Mouse (Mus musculus): ENCODE data around the gene Dysf. TPM values are rescaled to one million over a fixed set of nuclear protein-coding genes. Genes with fewer than 3 reads are reported as not detected.
"Not testable (repeated sequence)": the region's sequence is repeated elsewhere in the genome, so short reads cannot be mapped to it uniquely, and the experiment has no call there.

The Dysf gene
- polyA plus RNA-seq, 1 experiment from 2014 or later = 13.7 TPM

DNA sequence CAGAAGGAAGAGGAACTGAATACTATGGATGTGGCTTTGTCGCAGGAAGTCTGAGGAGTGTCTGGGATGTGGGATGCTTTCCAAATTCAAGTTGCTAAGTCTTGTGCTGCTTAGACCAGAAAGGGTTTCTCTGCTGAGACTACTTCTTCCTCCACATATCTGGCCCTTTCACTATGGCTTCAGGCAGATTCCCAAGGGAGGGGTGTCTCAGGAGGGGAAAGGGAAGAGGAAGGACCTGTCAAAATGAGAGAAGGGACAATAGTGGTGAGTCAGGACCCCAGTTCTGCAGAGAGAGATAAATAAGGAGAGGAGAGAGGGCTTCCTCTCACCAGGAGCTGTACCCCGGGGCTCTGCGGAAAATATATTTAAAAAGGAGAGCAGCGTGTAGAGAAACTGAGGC, 11.6 kb downstream of the Dysf start:
- Histone ChIP-seq H3K27me3 (ENCODE audit: insufficient read depth, poor library complexity, severe bottlenecking) (peaks cover 7% of the 10 kb centered on the region; the same call in 1 of the 2 replicates), H3K9me3 (no peaks in the 10 kb centered on the region), H3K36me3 (peaks cover 7% of the 10 kb centered on the region; the same call in 1 of the 2 replicates), H3K4me3 (peak overlapping the region; percentile 63), H3K4me1 (peaks cover 58% of the 10 kb centered on the region), H3K27ac (0 out of 2 replicates have a peak overlapping the region, but pooled peaks have one; percentile 62)
- no peak for DNase-seq (ENCODE audit: low spot score)
- 69% methylated on average over 4 of the region's 4 CpGs for WGBS

DNA sequence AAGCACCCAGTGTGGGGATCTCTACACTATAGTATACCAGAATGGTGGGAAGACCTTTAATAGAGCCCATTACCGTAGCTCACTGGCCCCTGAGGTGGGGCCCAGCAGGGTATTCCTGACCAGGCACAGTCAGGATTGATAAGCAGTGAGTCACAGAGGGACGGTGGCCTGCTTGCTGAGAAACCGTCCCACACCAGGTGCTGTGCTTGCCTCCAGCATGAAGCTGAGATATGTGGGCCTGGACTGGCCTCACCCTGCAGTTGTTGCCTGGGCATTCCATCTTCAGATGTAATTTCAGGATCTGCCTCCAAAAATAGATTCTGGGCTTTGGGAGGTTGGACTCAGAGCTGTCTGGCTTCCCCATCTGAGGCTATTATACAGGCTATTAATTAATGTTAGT, 13.6 kb downstream of the Dysf start:
- 23% methylated on average over 3 of the region's 3 CpGs for WGBS
- Histone ChIP-seq H3K4me3 (0 out of 2 replicates have a peak overlapping the region, but pooled peaks have one; percentile 0), H3K27ac (no peak overlapping the region), H3K4me1 (peaks cover 48% of the 10 kb centered on the region), H3K9me3 (no peaks in the 10 kb centered on the region), H3K27me3 (ENCODE audit: insufficient read depth, poor library complexity, severe bottlenecking) (peaks cover 7% of the 10 kb centered on the region; the same call in 1 of the 2 replicates), H3K36me3 (peaks cover 21% of the 10 kb centered on the region; the same call in 1 of the 2 replicates)
- DNase-seq (ENCODE audit: low spot score) = no peak

- DNase-seq (ENCODE audit: low spot score) = no peak
- Histone ChIP-seq H3K4me1 (peaks cover 33% of the 10 kb centered on the region), H3K27ac (no peak overlapping the region), H3K9me3 (no peaks in the 10 kb centered on the region), H3K4me3 (no peak overlapping the region), H3K36me3 (peaks cover 22% of the 10 kb centered on the region; the same call in 1 of the 2 replicates), H3K27me3 (ENCODE audit: insufficient read depth, poor library complexity, severe bottlenecking) (no peaks in the 10 kb centered on the region)
- 89% methylated on average over 3 of the region's 3 CpGs for WGBS
These were observed 17.2 kb downstream of the Dysf start for GRCm38 (mm10) chr6:84025636-84026035.

GRCm38 (mm10) chr6:84028791-84029190, 20.4 kb downstream of the Dysf start:
- DNase-seq (ENCODE audit: low spot score) = no peak
- Histone ChIP-seq H3K27me3 (ENCODE audit: insufficient read depth, poor library complexity, severe bottlenecking) (no peaks in the 10 kb centered on the region), H3K27ac (no peak overlapping the region), H3K36me3 (peaks cover 24% of the 10 kb centered on the region; the same call in 1 of the 2 replicates), H3K4me1 (peaks cover 9% of the 10 kb centered on the region), H3K4me3 (no peak overlapping the region), H3K9me3 (no peaks in the 10 kb centered on the region)

DNA sequence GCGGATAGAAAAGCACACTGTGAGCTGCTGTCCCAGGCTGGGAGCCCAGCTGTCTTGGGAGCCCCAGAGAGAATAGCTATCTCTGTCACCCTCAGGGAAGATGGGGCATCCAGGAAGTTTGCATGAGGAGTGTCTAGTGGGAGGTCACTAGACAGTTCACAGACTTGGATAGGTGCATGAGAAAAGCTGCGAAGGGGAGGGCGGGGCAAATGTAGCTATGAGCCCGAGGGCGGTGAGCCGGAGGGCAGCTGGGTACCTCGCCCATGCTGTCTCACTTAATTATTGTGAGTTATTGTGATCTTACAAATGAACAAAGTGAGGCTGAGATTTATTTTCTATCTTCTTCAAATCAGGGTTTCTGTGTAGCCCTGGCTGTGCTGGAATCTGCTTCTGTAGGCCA, 21.4 kb downstream of the Dysf start:
- 87% methylated on average over 7 of the region's 7 CpGs for WGBS

GRCm38 (mm10) chr6:84032516-84032915, 24.1 kb downstream of the Dysf start:
- DNase-seq (ENCODE audit: low spot score); H3K4me1 ChIP-seq; H3K27me3 ChIP-seq (ENCODE audit: insufficient read depth, poor library complexity, severe bottlenecking); H3K9me3 ChIP-seq; H3K27ac ChIP-seq; H3K4me3 ChIP-seq; H3K36me3 ChIP-seq: not testable (repeated sequence)
- 69% methylated on average over 5 of the region's 5 CpGs for WGBS

More for the DNA sequence above, 21.4 kb downstream of the Dysf start:
- Histone ChIP-seq H3K4me3 (no peak overlapping the region), H3K36me3 (peaks cover 24% of the 10 kb centered on the region; the same call in 1 of the 2 replicates), H3K27ac (no peak overlapping the region), H3K9me3 (no peaks in the 10 kb centered on the region), H3K27me3 (ENCODE audit: insufficient read depth, poor library complexity, severe bottlenecking) (no peaks in the 10 kb centered on the region), H3K4me1 (peaks cover 9% of the 10 kb centered on the region)
- DNase-seq (ENCODE audit: low spot score) = no peak

GRCm38 (mm10) chr6:84043251-84043940, 35.0 kb downstream of the Dysf start:
- Histone ChIP-seq H3K9me3 (no peaks in the 10 kb centered on the region), H3K36me3 (peaks cover 31% of the 10 kb centered on the region), H3K4me3 (no peak overlapping the region), H3K27me3 (ENCODE audit: insufficient read depth, poor library complexity, severe bottlenecking) (no peaks in the 10 kb centered on the region), H3K4me1 (no peaks in the 10 kb centered on the region), H3K27ac (no peak overlapping the region)
- DNase-seq (ENCODE audit: low spot score) = no peak
- 74% methylated on average over 6 of the region's 6 CpGs for WGBS

GRCm38 (mm10) chr6:84044679-84045078, 36.3 kb downstream of the Dysf start:
- WGBS = 80% methylated on average over 3 of the region's 3 CpGs
- Histone ChIP-seq H3K27me3 (ENCODE audit: insufficient read depth, poor library complexity, severe bottlenecking) (no peaks in the 10 kb centered on the region), H3K4me1 (no peaks in the 10 kb centered on the region), H3K9me3 (no peaks in the 10 kb centered on the region), H3K36me3 (peaks cover 26% of the 10 kb centered on the region), H3K27ac (no peak overlapping the region), H3K4me3 (no peak overlapping the region)
- DNase-seq (ENCODE audit: low spot score) = no peak

GRCm38 (mm10) chr6:84048856-84049255, 40.5 kb downstream of the Dysf start:
- Histone ChIP-seq H3K4me3 (no peak overlapping the region), H3K27me3 (ENCODE audit: insufficient read depth, poor library complexity, severe bottlenecking) (no peaks in the 10 kb centered on the region), H3K4me1 (peaks cover 21% of the 10 kb centered on the region), H3K9me3 (no peaks in the 10 kb centered on the region), H3K27ac (no peak overlapping the region), H3K36me3 (peaks cover 11% of the 10 kb centered on the region)
- no peak for DNase-seq (ENCODE audit: low spot score)
- 59% methylated on average over 2 of the region's 2 CpGs for WGBS

DNA sequence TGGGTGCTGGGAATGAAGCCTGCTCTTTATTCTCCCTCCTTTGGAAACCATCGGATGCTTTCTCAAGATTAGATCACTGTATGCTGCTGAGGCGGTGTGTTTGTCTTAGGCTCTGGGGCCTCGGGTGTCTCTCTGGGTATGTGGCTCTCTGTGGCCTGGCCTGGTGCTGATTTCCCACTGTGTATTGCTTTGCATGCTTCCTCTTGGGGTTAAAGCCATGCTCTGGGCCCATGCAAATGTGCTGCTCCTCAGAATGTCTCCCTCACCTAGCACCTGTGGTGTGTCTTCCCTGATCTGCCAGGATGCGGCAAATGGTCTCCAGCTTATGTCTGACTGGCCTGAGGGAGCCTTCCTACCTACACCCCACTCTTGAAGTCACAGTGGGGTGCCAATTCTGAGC, 41.8 kb downstream of the Dysf start:
- 71% methylated on average over 4 of the region's 4 CpGs for WGBS
- Histone ChIP-seq H3K9me3 (no peaks in the 10 kb centered on the region), H3K4me3 (no peak overlapping the region), H3K27ac (peak overlapping the region; percentile 44; the same call in 1 of the 2 replicates), H3K27me3 (ENCODE audit: insufficient read depth, poor library complexity, severe bottlenecking) (no peaks in the 10 kb centered on the region), H3K36me3 (no peaks in the 10 kb centered on the region), H3K4me1 (peaks cover 26% of the 10 kb centered on the region)
- no peak for DNase-seq (ENCODE audit: low spot score)

GRCm38 (mm10) chr6:84051032-84051431, 42.6 kb downstream of the Dysf start:
- Histone ChIP-seq H3K36me3 (no peaks in the 10 kb centered on the region), H3K4me1 (peaks cover 26% of the 10 kb centered on the region), H3K27me3 (ENCODE audit: insufficient read depth, poor library complexity, severe bottlenecking) (no peaks in the 10 kb centered on the region), H3K4me3 (no peak overlapping the region), H3K27ac (peak overlapping the region; percentile 44; the same call in 1 of the 2 replicates), H3K9me3 (no peaks in the 10 kb centered on the region)
- DNase-seq (ENCODE audit: low spot score) = peak; percentile 74
- 56% methylated on average over 6 of the region's 6 CpGs for WGBS

DNA sequence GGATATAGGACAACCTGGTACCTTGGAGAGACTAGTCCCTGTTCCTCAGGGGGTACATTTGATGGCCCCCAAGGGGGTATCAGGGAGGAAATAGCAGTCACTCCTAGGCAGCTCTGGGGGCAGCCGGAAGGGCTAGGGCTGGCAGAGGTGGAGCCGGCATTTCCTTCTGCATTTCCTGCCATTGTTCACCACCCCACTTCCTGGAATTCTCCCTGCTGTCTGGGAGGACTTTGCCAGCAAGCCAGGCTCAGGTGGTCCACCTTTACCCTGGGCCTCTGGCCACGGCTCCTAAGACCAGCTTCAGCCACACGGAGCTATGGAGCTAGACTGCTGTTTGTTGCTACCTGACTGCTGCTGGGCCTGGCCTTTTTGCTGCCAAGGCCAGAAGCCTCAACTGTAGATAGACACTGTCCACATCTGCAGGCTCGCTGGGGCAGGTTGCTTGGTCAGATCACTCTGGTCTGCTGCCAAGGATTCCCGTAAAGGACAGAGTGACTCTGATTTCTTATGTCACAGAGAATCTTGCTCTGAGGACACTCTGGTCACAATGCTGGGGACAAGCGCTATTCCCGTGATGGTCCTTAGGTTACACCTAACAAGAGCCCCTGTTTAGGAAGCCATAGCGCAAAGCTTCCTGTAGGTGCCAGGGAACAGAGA, 45.6 kb downstream of the Dysf start:
- WGBS = 60% methylated on average over 9 of the region's 9 CpGs
- H3K4me1 ChIP-seq = peaks cover 45% of the 10 kb centered on the region
- H3K4me3 ChIP-seq = no peak overlapping the region
- peak overlapping the region; percentile 80 for H3K27ac ChIP-seq
- H3K36me3 ChIP-seq = no peaks in the 10 kb centered on the region
- no peaks in the 10 kb centered on the region for H3K9me3 ChIP-seq
- no peaks in the 10 kb centered on the region for H3K27me3 ChIP-seq (ENCODE audit: insufficient read depth, poor library complexity, severe bottlenecking)
- peak; percentile 76 for DNase-seq (ENCODE audit: low spot score)

DNA sequence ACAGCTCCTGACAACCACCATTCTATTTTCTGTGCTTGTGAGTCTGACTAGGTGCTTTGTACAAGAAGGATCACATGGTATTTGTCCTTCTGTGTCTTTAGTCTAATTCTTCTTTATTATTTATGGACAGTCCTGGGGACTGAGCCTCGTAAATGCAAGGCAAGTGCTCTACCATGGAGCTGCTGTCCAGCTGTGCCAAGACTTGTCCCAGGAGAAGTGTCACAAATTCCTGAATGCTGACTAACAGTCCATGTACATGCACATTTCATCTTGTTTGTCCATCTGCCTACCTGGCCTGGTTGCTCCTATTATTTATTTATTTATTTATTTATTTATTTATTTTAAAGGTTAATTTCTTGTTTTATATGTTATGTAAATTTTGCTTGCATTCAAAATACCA, 47.2 kb downstream of the Dysf start:
- WGBS = 81% methylated on average over 1 of the region's 1 CpGs
- DNase-seq (ENCODE audit: low spot score) = no peak

More for the DNA sequence above, 47.2 kb downstream of the Dysf start:
- no peaks in the 10 kb centered on the region for H3K9me3 ChIP-seq
- H3K27ac ChIP-seq = no peak overlapping the region
- H3K4me3 ChIP-seq = no peak overlapping the region
- peaks cover 52% of the 10 kb centered on the region for H3K4me1 ChIP-seq
- H3K27me3 ChIP-seq (ENCODE audit: insufficient read depth, poor library complexity, severe bottlenecking) = no peaks in the 10 kb centered on the region
- H3K36me3 ChIP-seq = peaks cover 3% of the 10 kb centered on the region; the same call in 1 of the 2 replicates
